Mouse (Mus musculus): ENCODE data around the gene Bbs10.

DNA sequence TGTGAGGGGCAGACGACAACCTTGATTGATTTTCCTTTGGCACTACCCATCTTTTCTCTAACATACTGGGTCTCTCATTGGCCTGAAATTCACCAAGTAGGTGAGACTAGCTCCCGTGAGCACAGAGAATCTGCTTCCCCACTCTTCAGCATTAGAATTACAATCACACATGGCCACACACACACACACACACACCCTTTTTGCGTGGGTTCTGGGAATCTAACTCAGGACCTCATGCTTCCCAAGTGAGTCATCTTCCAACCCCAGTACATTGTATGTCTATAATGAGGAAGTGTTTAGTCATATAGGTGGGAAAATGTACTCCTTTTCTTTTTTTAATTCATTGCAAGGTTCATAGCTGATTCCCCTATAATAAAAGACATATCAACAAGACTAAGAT, 41.1 kb upstream of the Bbs10 start:
- no peak for TF ChIP-seq TAL1 (conservative IDR thresholded peaks at IDR 0.05; ENCODE audit: low read depth, low read length)
- TF ChIP-seq CTCF (IDR thresholded peaks at IDR 0.05; ENCODE audit: low read depth, low read length) = no peak
